Mouse (Mus musculus) WW6 (cell line): Measurements from ENCODE around the gene Hist1h4m.
"Not testable (repeated sequence)": the region's sequence is repeated elsewhere in the genome, so short reads cannot be mapped to it uniquely, and the experiment has no call there.

ENCODE experiments used
- DNase-seq: peaks from one replicate; pipeline ENCODE4 v3.0.0-alpha.2; 2013; ENCODE audit warnings: low read depth, low spot score

Hist1h4m gene

GRCm38 (mm10) chr13:21811539-21811938, at the start of gene Hist1h4m:
Gene Hist1h4m (plus strand): TSS chr13:21811746.
- not testable (repeated sequence) for DNase-seq

GRCm38 (mm10) chr13:21778814-21779766, 32.5 kb upstream of the Hist1h4m start:
- DNase-seq, result no peak

- DNase-seq, result no peak
Observed at GRCm38 (mm10) chr13:21779767-21780731, 31.5 kb upstream of the Hist1h4m start, which contains the start of gene Hist1h1b. Gene Hist1h1b (minus strand): TSS chr13:21780625.

- DNase-seq, result no peak
Observed at GRCm38 (mm10) chr13:21781021-21781555, 30.5 kb upstream of the Hist1h4m start.

- no peak for DNase-seq
Observed at GRCm38 (mm10) chr13:21781639-21782038, 29.9 kb upstream of the Hist1h4m start.

- DNase-seq, result not testable (repeated sequence)
Observed at GRCm38 (mm10) chr13:21782361-21783254, 28.9 kb upstream of the Hist1h4m start.

- no peak for DNase-seq
Observed at GRCm38 (mm10) chr13:21783255-21783617, 28.3 kb upstream of the Hist1h4m start, which contains the start of gene Hist1h3i. Gene Hist1h3i (minus strand): TSS chr13:21783370.

- no peak for DNase-seq
Observed at GRCm38 (mm10) chr13:21783734-21784161, 27.8 kb upstream of the Hist1h4m start.

- no peak for DNase-seq
Observed at GRCm38 (mm10) chr13:21784311-21784710, 27.2 kb upstream of the Hist1h4m start.

GRCm38 (mm10) chr13:21786189-21786898, 25.2 kb upstream of the Hist1h4m start:
- DNase-seq, result no peak

- DNase-seq, result not testable (repeated sequence)
Observed at GRCm38 (mm10) chr13:21786899-21787629, 24.5 kb upstream of the Hist1h4m start, which contains the start of the genes Hist1h2an and Hist1h2bp. Gene Hist1h2an (minus strand): TSS chr13:21787218. Gene Hist1h2bp (plus strand): TSS chr13:21787461.

GRCm38 (mm10) chr13:21787760-21788593, 23.6 kb upstream of the Hist1h4m start:
- no peak for DNase-seq

- no peak for DNase-seq
Observed at GRCm38 (mm10) chr13:21789925-21790324, 21.6 kb upstream of the Hist1h4m start.

GRCm38 (mm10) chr13:21790601-21791283, 20.8 kb upstream of the Hist1h4m start:
- no peak for DNase-seq

- no peak for DNase-seq
Observed at GRCm38 (mm10) chr13:21795584-21795983, 16.0 kb upstream of the Hist1h4m start.

- not testable (repeated sequence) for DNase-seq
Observed at GRCm38 (mm10) chr13:21797163-21797562, 14.4 kb upstream of the Hist1h4m start.

- DNase-seq, result not testable (repeated sequence)
Observed at GRCm38 (mm10) chr13:21803058-21803457, 8.5 kb upstream of the Hist1h4m start.
